Mouse (Mus musculus) T-helper 1 cell (primary cell): ENCODE data around the gene Pbxip1.

Experiments used
- in situ Hi-C: fragments of 300-600 bp; cut with MboI, MseI; formaldehyde crosslinking; loops from one replicate; pipeline ENCODE4 v1.15.1; 2025; ENCODE audit warnings: high pct_unique_total_duplicates

Gene Pbxip1

GRCm38 (mm10) chr3:89436176-89437113 is at the start of gene Pbxip1:
Gene Pbxip1, plus strand, starts transcription at chr3:89436706.
- in situ Hi-C loops: no loop called here

GRCm38 (mm10) chr3:89387632-89388031 is 48.9 kb upstream of the Pbxip1 start:
- in situ Hi-C loops: no loop called here

- in situ Hi-C loops: no loop called here
Observed at GRCm38 (mm10) chr3:89388134-89388881, 48.2 kb upstream of the Pbxip1 start.

- in situ Hi-C loops: no loop called here
Observed at GRCm38 (mm10) chr3:89388901-89389740, 47.4 kb upstream of the Pbxip1 start.

- in situ Hi-C loops: no loop called here
Observed at GRCm38 (mm10) chr3:89390111-89390515, 46.4 kb upstream of the Pbxip1 start.

- in situ Hi-C loops: no loop called here
Observed at GRCm38 (mm10) chr3:89390699-89391662, 45.5 kb upstream of the Pbxip1 start.

- in situ Hi-C loops: no loop called here
Observed at GRCm38 (mm10) chr3:89391663-89392511, 44.6 kb upstream of the Pbxip1 start.

- in situ Hi-C loops: no loop called here
Observed at GRCm38 (mm10) chr3:89392871-89393311, 43.6 kb upstream of the Pbxip1 start.

GRCm38 (mm10) chr3:89393605-89394004 is 42.9 kb upstream of the Pbxip1 start:
- in situ Hi-C loops: no loop called here

- in situ Hi-C loops: no loop called here
Observed at GRCm38 (mm10) chr3:89394006-89394893, 42.3 kb upstream of the Pbxip1 start, which contains the start of gene Zbtb7b. Gene Zbtb7b, minus strand, starts transcription at chr3:89394776.

- in situ Hi-C loops: no loop called here
Observed at GRCm38 (mm10) chr3:89394894-89395256, 41.6 kb upstream of the Pbxip1 start.

- in situ Hi-C loops: no loop called here
Observed at GRCm38 (mm10) chr3:89395419-89395805, 41.1 kb upstream of the Pbxip1 start.

GRCm38 (mm10) chr3:89395806-89396653 is 40.5 kb upstream of the Pbxip1 start:
- in situ Hi-C loops: no loop called here

GRCm38 (mm10) chr3:89396654-89397005 is 39.9 kb upstream of the Pbxip1 start:
- in situ Hi-C loops: no loop called here

GRCm38 (mm10) chr3:89401329-89401728 is 35.2 kb upstream of the Pbxip1 start:
- in situ Hi-C loops: no loop called here

- in situ Hi-C loops: no loop called here
Observed at GRCm38 (mm10) chr3:89402693-89403092, 33.8 kb upstream of the Pbxip1 start, which contains the start of gene Lenep. Gene Lenep, minus strand, starts transcription at chr3:89402793.

- in situ Hi-C loops: no loop called here
Observed at GRCm38 (mm10) chr3:89406887-89407286, 29.6 kb upstream of the Pbxip1 start.

GRCm38 (mm10) chr3:89408448-89408847 is 28.1 kb upstream of the Pbxip1 start:
- in situ Hi-C loops: no loop called here
